Mouse (Mus musculus) frontal cortex, postnatal 25 days (tissue): Measurements from ENCODE around the gene Gm128.
"Not testable (repeated sequence)": the region's sequence is repeated elsewhere in the genome, so short reads cannot be mapped to it uniquely, and the experiment has no call there.

Source experiments
- DNase-seq, 2 experiments: peaks; one replicate each; pipeline ENCODE4 v3.0.0; 2022; ENCODE audit warnings: low spot score in 2 of 2

Gene Gm128

GRCm38 (mm10) chr3:95231298-95232221, 9.8 kb downstream of the Gm128 start, which contains the start of gene Mllt11:
TSS of gene Mllt11 (minus strand) at chr3:95232171.
- DNase-seq, result no peak

GRCm38 (mm10) chr3:95230495-95231297, 10.7 kb downstream of the Gm128 start:
- no peak for DNase-seq

GRCm38 (mm10) chr3:95229781-95230494, 11.5 kb downstream of the Gm128 start:
- no peak for DNase-seq

- peak in 1 of 2 experiments; percentile 47 for DNase-seq
Observed at GRCm38 (mm10) chr3:95228894-95229780, 12.3 kb downstream of the Gm128 start.

GRCm38 (mm10) chr3:95228148-95228893, 13.1 kb downstream of the Gm128 start, which contains the start of gene Cdc42se1:
TSS of gene Cdc42se1 (plus strand) at chr3:95228732.
- peak; percentile 70 to 82 for DNase-seq

GRCm38 (mm10) chr3:95227214-95227613, 14.2 kb downstream of the Gm128 start:
- DNase-seq, result no peak

- no peak for DNase-seq
Observed at GRCm38 (mm10) chr3:95224295-95224694, 17.1 kb downstream of the Gm128 start.

GRCm38 (mm10) chr3:95223041-95223440, 18.4 kb downstream of the Gm128 start:
- no peak for DNase-seq

- DNase-seq, result no peak
Observed at GRCm38 (mm10) chr3:95218466-95219137, 22.8 kb downstream of the Gm128 start.

GRCm38 (mm10) chr3:95217255-95218134, 23.9 kb downstream of the Gm128 start, which contains the start of gene Gabpb2:
TSS of gene Gabpb2 (minus strand) at chr3:95217916.
- peak; percentile 80 to 86 for DNase-seq

- DNase-seq, result no peak
Observed at GRCm38 (mm10) chr3:95216655-95217254, 24.6 kb downstream of the Gm128 start.

GRCm38 (mm10) chr3:95213609-95213975, 27.8 kb downstream of the Gm128 start:
- no peak for DNase-seq

- not testable (repeated sequence) for DNase-seq
Observed at GRCm38 (mm10) chr3:95212889-95213608, 28.3 kb downstream of the Gm128 start.

GRCm38 (mm10) chr3:95210585-95210984, 30.8 kb downstream of the Gm128 start:
- DNase-seq, result no peak

GRCm38 (mm10) chr3:95208286-95208685, 33.1 kb downstream of the Gm128 start:
- DNase-seq, result no peak

- no peak for DNase-seq
Observed at GRCm38 (mm10) chr3:95203880-95204279, 37.5 kb downstream of the Gm128 start.

- DNase-seq, result no peak
Observed at GRCm38 (mm10) chr3:95200562-95200961, 40.8 kb downstream of the Gm128 start.
